Mouse (Mus musculus): Measurements from ENCODE around the gene Fam173a. TPM values are rescaled to one million over a fixed set of nuclear protein-coding genes. Genes with fewer than 3 reads are reported as not detected.
A peak's percentile ranks its signal among the peaks of the same experiment; 100 is the strongest.
"Not testable (repeated sequence)": the region's sequence is repeated elsewhere in the genome, so short reads cannot be mapped to it uniquely, and the experiment has no call there.

Fam173a gene
- polyA plus RNA-seq, 1 experiment from 2014 or later = 63.3 TPM

DNA sequence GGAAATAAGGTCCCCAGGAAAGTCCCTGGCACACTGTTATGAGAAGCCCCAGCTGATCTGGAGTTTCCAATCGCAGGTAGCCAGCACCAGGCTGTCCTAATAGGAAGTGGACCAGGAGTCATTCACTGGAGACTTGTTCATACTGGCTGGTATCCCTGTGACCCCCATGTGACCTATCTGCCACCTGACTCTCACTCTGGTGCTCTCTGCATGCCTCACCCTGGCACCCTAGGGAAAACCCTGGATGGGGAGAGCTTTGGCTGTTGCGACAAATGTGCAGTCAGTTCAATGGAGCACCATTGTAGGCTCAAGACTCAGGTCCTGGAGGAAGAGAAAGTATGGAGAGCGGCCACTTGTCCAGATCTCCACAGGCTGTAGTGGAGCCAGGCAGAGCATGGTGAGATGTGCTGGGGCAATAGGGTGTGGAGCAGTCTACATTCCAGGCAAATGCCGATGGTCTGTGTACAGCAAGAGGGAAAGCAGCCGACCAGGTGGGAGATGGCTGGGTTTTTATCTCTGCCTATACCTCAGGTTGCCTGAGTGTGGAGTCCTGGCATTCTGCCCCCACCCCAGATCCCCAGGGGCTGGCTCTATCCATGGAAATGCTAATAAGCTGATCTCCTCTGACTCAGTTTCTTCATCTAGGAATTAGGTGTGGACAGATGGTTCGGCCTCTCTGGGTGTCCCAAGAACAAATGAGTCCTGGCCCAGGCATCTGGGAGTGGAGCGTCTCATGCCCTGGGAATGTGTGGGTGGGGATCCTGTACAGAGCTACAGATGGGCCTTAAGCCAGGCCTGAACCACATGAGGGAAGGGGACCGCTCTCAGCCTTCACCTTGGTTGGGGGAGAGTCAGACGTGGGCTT, 36.1 kb downstream of the Fam173a start:
- WGBS = 86% methylated on average over 9 of the region's 9 CpGs
- H3K9me3 ChIP-seq (replicated peaks) = no peaks in the 10 kb centered on the region
- no peaks in the 10 kb centered on the region for H3K27me3 ChIP-seq (ENCODE audit: low read depth, poor library complexity, severe bottlenecking)
- DNase-seq (ENCODE audit: low spot score) = no peak
- peaks cover 16% of the 10 kb centered on the region for H3K4me1 ChIP-seq
- H3K4me3 ChIP-seq = no peak overlapping the region
- H3K36me3 ChIP-seq = no peaks in the 10 kb centered on the region
- no peak overlapping the region for H3K27ac ChIP-seq

DNA sequence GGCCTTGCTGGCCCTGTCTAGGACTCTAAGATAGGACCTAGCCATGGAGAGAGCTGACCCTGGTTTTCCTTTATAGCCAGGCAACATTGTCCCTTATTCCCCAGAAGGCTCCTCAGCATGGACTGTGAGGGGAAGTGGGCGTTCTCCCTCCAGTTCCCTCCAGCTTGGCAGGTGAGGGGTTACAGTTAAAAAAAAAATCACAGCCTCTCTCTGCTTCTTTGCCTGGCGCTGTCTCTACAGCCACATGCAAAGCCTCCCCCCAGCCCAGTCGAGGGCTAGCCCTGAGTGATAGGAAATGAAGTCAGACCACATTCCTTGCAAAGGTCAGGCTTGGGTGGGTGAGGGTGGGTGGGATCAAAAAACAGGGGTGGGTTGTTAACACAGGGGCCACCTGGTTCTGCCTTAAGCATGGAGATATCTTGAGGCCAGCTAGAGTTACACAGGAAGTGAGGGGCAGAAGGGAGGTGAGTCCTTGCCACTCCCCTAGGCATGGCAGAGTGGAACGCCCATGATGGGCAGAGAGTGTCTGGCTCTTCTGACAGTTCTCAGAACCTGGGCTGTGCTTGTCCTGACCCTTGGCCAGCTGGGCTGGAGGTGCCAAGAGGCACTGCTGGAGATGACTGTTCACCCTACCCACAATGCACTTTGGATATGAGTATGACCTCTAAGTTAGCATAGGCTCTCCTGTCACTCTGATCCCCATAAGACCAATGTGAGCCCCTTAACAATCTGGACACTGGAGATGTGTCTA, 36.9 kb downstream of the Fam173a start:
- H3K4me1 ChIP-seq = peaks cover 16% of the 10 kb centered on the region
- DNase-seq (ENCODE audit: low spot score) = no peak
- no peaks in the 10 kb centered on the region for H3K27me3 ChIP-seq (ENCODE audit: low read depth, poor library complexity, severe bottlenecking)
- 42% methylated on average over 4 of the region's 4 CpGs for WGBS
- no peaks in the 10 kb centered on the region for H3K36me3 ChIP-seq
- peak overlapping the region; percentile 38 for H3K27ac ChIP-seq
- H3K4me3 ChIP-seq = no peak overlapping the region
- H3K9me3 ChIP-seq (replicated peaks) = no peaks in the 10 kb centered on the region

DNA sequence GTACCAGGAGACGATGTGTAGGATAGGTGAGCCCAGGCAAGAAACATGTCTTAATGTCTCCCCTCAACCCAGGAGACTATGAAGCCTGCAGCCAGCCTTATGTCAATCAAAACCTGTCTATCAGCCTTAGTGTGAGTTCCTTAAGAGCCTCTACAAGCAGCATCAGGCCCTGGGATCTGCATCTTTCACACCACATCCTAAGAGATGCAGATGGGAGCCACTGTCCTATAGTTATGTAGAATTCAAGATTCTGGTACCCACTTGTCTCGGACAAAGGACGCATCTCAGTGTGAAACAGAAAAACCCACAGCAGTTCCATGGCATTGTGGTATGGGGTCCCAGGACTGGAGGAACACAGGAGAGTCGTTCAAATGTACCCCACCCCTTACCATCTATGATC, 37.6 kb downstream of the Fam173a start:
- Histone ChIP-seq H3K27ac (peak overlapping the region; percentile 38; the same call in 1 of the 2 replicates), H3K4me1 (peaks cover 16% of the 10 kb centered on the region), H3K36me3 (no peaks in the 10 kb centered on the region), H3K9me3 (replicated peaks) (no peaks in the 10 kb centered on the region), H3K27me3 (ENCODE audit: low read depth, poor library complexity, severe bottlenecking) (no peaks in the 10 kb centered on the region), H3K4me3 (no peak overlapping the region)
- DNase-seq (ENCODE audit: low spot score) = no peak
- WGBS = 89% methylated on average over 4 of the region's 4 CpGs

DNA sequence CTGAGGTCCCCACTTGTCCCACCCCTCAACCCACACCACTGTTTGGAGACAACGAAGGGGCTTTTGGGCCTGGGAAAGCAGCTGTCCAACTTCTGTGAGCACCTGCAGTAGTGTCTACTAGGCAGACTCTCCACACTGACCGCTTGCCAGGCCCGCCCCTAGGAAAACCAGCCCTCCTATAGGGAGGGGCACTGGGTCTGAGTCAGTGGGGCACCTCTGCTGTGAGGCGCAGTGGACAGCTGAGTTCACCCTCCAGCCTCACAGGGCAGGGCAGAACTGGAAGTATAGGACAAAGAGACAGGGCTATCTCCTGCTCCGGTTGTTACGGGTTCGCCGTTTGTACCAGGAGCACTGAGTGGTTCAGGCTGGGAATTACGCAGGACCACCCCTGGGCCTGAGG, 38.5 kb downstream of the Fam173a start, which contains the start of gene Msln:
Msln (minus strand) TSS at position 138 of the 400 bp plus-strand sequence.
- 85% methylated on average over 9 of the region's 9 CpGs for WGBS
- peak within 1 kb of the TSS; percentile 38 for H3K27ac ChIP-seq
- H3K9me3 ChIP-seq (replicated peaks) = no peaks in the 10 kb centered on the region
- peaks cover 16% of the 10 kb centered on the region for H3K4me1 ChIP-seq
- DNase-seq (ENCODE audit: low spot score) = no peak
- no peak within 1 kb of the TSS for H3K4me3 ChIP-seq
- H3K27me3 ChIP-seq (ENCODE audit: low read depth, poor library complexity, severe bottlenecking) = no peaks in the 10 kb centered on the region
- H3K36me3 ChIP-seq = no peaks in the 10 kb centered on the region

DNA sequence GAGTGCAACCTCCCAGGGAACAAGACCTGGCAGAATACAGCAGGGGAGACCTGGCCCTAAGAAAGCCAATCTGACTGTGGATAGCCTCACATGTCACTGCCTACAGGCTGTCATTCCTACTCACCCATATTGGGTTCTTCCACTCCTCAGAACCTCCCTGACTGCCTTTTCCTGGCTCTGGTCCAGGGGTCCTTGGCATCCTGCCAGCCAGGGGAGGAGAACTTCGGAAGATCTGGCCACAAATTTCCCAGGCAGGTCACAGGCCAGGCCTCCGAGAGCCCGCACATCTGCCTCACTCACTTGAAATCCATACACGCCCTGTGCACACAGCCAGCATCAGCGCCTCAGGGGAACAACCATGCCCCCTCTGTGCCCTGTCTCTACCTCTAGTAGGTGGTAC, 41.3 kb downstream of the Fam173a start:
- H3K27ac ChIP-seq = no peak overlapping the region
- 77% methylated on average over 5 of the region's 5 CpGs for WGBS
- H3K27me3 ChIP-seq (ENCODE audit: low read depth, poor library complexity, severe bottlenecking) = no peaks in the 10 kb centered on the region
- H3K36me3 ChIP-seq = no peaks in the 10 kb centered on the region
- H3K4me3 ChIP-seq = no peak overlapping the region
- DNase-seq (ENCODE audit: low spot score) = no peak
- H3K4me1 ChIP-seq = peaks cover 15% of the 10 kb centered on the region
- H3K9me3 ChIP-seq (replicated peaks) = no peaks in the 10 kb centered on the region

DNA sequence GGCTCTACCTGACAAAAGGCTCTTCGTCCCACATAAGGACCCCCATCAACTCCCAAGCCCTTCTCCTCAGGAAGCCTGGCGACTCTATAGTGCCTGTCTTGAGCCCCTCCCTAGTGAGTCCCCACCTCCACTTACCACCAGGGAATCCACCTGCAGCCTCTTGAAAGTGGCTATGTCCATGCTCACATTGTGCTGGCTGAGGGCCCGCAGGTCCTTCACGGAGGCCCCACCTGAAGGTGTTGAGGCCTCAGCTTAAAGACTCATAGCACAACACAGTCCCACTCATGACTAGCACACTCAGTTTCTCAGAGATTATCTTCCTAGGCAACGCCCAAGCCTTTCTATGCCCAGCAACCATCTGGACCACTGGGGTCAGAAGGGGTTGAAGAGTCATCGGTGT, 43.4 kb downstream of the Fam173a start:
- 83% methylated on average over 6 of the region's 6 CpGs for WGBS
- H3K4me3 ChIP-seq = no peak overlapping the region

DNA sequence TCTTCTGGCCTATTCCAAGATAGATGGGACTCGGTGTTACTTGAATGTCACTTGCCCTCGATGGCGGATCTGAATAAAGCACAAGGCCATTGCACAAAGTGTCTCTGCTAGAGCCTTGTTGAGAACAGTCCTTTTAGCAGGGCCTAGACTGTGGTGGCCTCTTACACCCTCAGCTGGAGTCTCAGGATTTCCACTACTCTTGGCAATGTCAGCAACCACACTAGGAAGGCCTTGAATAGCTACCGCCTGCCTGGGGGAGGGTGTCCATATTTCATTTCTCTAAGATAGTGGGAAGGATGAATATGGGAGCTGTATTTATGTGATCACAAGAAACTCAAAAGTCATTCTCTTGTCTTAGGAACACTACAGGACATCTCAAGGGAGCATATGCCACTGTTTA, 44.5 kb downstream of the Fam173a start:
- 96% methylated on average over 4 of the region's 4 CpGs for WGBS
- H3K4me3 ChIP-seq = no peak overlapping the region

More for the DNA sequence above, 43.4 kb downstream of the Fam173a start:
- Histone ChIP-seq H3K27ac (no peak overlapping the region), H3K4me1 (no peaks in the 10 kb centered on the region), H3K27me3 (ENCODE audit: low read depth, poor library complexity, severe bottlenecking) (no peaks in the 10 kb centered on the region), H3K36me3 (no peaks in the 10 kb centered on the region), H3K9me3 (replicated peaks) (no peaks in the 10 kb centered on the region)
- no peak for DNase-seq (ENCODE audit: low spot score)

DNA sequence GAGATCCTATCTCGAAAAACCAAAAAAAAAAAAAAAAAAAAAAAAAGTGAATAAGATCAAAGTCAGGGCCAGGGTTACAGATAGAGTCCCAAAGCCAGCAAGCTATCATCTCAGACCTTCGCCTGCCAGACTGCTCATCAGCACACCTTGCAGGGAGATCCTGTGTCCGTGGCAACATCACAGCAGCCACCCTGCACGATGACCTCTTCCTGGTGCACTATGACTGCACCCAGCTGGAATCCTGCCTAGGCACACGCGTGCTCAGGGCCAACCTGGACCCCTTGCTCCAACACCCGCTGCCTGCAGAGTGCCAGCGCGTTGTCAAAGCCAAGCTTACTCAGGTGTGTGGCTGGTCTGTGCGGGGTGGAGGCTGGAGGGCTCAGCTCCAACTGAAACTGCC, 48.4 kb downstream of the Fam173a start:
- Histone ChIP-seq H3K27ac (no peak overlapping the region), H3K27me3 (ENCODE audit: low read depth, poor library complexity, severe bottlenecking) (0 out of 2 replicates have a peak, but pooled peaks cover 6% of the 10 kb centered on the region), H3K36me3 (no peaks in the 10 kb centered on the region), H3K9me3 (replicated peaks) (no peaks in the 10 kb centered on the region), H3K4me1 (no peaks in the 10 kb centered on the region), H3K4me3 (no peak overlapping the region)
- WGBS = 83% methylated on average over 10 of the region's 10 CpGs
- DNase-seq (ENCODE audit: low spot score) = no peak

More for the DNA sequence above, 44.5 kb downstream of the Fam173a start:
- Histone ChIP-seq H3K36me3 (no peaks in the 10 kb centered on the region), H3K27ac (no peak overlapping the region), H3K4me1 (no peaks in the 10 kb centered on the region), H3K27me3 (ENCODE audit: low read depth, poor library complexity, severe bottlenecking) (no peaks in the 10 kb centered on the region), H3K9me3 (replicated peaks) (no peaks in the 10 kb centered on the region)
- no peak for DNase-seq (ENCODE audit: low spot score)

DNA sequence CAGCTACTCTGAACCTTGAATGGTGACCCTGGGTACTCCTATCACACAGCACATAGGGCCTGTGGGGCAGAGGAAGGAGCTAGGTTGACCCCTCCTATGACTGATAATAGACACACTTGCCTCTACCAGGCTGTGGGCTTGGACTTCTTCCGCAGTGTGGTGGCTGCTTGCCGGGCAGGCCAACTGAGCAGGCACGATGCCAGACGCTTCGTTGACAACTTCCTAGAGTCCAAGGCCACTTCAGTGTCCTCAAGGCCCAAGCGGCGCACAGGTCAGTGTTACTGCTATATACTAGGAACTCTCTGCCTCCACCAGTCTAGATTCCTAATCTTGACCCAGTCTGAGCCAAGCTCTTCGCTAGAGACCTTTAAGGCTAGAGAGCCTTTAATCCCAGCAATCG, 48.9 kb downstream of the Fam173a start:
- H3K4me1 ChIP-seq = no peaks in the 10 kb centered on the region
- H3K4me3 ChIP-seq = no peak overlapping the region
- no peak overlapping the region for H3K27ac ChIP-seq
- H3K9me3 ChIP-seq (replicated peaks) = no peaks in the 10 kb centered on the region
- DNase-seq (ENCODE audit: low spot score) = no peak
- 0 out of 2 replicates have a peak, but pooled peaks cover 6% of the 10 kb centered on the region for H3K27me3 ChIP-seq (ENCODE audit: low read depth, poor library complexity, severe bottlenecking)
- 93% methylated on average over 9 of the region's 9 CpGs for WGBS
- no peaks in the 10 kb centered on the region for H3K36me3 ChIP-seq

DNA sequence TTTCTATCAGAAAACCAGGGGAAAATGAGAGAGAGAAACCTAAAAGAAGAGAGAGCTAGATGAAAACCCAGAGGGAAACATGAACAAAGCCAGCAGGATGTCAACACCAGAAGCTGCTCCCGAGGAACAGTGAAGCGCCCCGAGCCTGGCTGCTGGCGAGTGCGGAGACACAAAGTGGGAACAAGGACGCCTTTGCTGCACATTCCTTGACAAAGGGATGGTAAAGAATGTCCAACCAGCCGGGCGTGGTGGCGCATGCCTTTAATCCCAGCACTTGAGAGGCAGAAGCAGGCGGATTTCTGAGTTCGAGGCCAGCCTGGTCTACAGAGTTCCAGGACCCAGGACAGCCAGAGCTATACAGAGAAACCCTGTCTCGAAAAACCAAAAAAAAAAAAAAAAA, 51.2 kb downstream of the Fam173a start:
- H3K4me1 ChIP-seq; H3K9me3 ChIP-seq (replicated peaks); H3K4me3 ChIP-seq; H3K27ac ChIP-seq; H3K36me3 ChIP-seq; DNase-seq (ENCODE audit: low spot score); H3K27me3 ChIP-seq (ENCODE audit: low read depth, poor library complexity, severe bottlenecking): not testable (repeated sequence)
- 80% methylated on average over 12 of the region's 12 CpGs for whole genome bisulfite sequencing

Small RNA genes within 50 kb of the gene (microRNA-seq; reads per million reads assigned to microRNA genes)
- gene Gm25083 (not detected), gene Mir3082 (not detected), gene Mir6966 (not detected)

Other genes starting within 250 kb of the Fam173a start
- gene Sox8, start 222.2 kb downstream of the Fam173a start, polyA plus RNA-seq (2016; fragmentation: Nextera tagmentation; extraction: Ambion mirVana) = 11.1 and 13.1 TPM in 2 replicates
- 28.9 and 29.0 TPM in 2 replicates for gene Lmf1, start 213.8 kb downstream of the Fam173a start, polyA plus RNA-seq (2016; fragmentation: Nextera tagmentation; extraction: Ambion mirVana)
- 2.0 TPM in 2 replicates for gene Gng13, start 75.7 kb downstream of the Fam173a start, polyA plus RNA-seq (2016; fragmentation: Nextera tagmentation; extraction: Ambion mirVana)
- gene Chtf18, start 65.5 kb downstream of the Fam173a start, polyA plus RNA-seq (2016; fragmentation: Nextera tagmentation; extraction: Ambion mirVana) = 68.5 and 71.9 TPM in 2 replicates
- gene Rpusd1, start 65.2 kb downstream of the Fam173a start, polyA plus RNA-seq (2016; fragmentation: Nextera tagmentation; extraction: Ambion mirVana) = 24.8 and 27.0 TPM in 2 replicates
- gene Mslnl, start 56.9 kb downstream of the Fam173a start, polyA plus RNA-seq (2016; fragmentation: Nextera tagmentation; extraction: Ambion mirVana) = not detected in 2 replicates
- gene Msln, start 38.5 kb downstream of the Fam173a start, polyA plus RNA-seq (2016; fragmentation: Nextera tagmentation; extraction: Ambion mirVana) = 0.98 TPM in 1 of 2 replicates, not detected in the other
- 21.2 and 26.8 TPM in 2 replicates for gene Narfl, start 19.1 kb downstream of the Fam173a start, polyA plus RNA-seq (2016; fragmentation: Nextera tagmentation; extraction: Ambion mirVana)
- gene Haghl, start 7.2 kb downstream of the Fam173a start, polyA plus RNA-seq (2016; fragmentation: Nextera tagmentation; extraction: Ambion mirVana) = 59.7 and 80.7 TPM in 2 replicates
- gene Ccdc78, start 6.3 kb downstream of the Fam173a start, polyA plus RNA-seq (2016; fragmentation: Nextera tagmentation; extraction: Ambion mirVana) = 0.44 and 0.50 TPM in 2 replicates
- 0.76 TPM in 1 of 2 replicates, not detected in the other for gene AC134908.4, start 2.8 kb upstream of the Fam173a start, polyA plus RNA-seq (2016; fragmentation: Nextera tagmentation; extraction: Ambion mirVana)
- gene Metrn, start 4.2 kb upstream of the Fam173a start, polyA plus RNA-seq (2016; fragmentation: Nextera tagmentation; extraction: Ambion mirVana) = 87.5 and 112 TPM in 2 replicates
- gene Fbxl16, start 16.2 kb upstream of the Fam173a start, polyA plus RNA-seq (2016; fragmentation: Nextera tagmentation; extraction: Ambion mirVana) = 1.0 and 1.5 TPM in 2 replicates
- 31.6 and 32.0 TPM in 2 replicates for gene Wdr24, start 30.7 kb upstream of the Fam173a start, polyA plus RNA-seq (2016; fragmentation: Nextera tagmentation; extraction: Ambion mirVana)
- gene Jmjd8, start 36.0 kb upstream of the Fam173a start, polyA plus RNA-seq (2016; fragmentation: Nextera tagmentation; extraction: Ambion mirVana) = 52.4 and 54.9 TPM in 2 replicates
- gene Stub1, start 40.5 kb upstream of the Fam173a start, polyA plus RNA-seq (2016; fragmentation: Nextera tagmentation; extraction: Ambion mirVana) = 408 and 426 TPM in 2 replicates
- gene Rhbdl1, start 44.4 kb upstream of the Fam173a start, polyA plus RNA-seq (2016; fragmentation: Nextera tagmentation; extraction: Ambion mirVana) = 1.0 and 1.2 TPM in 2 replicates
- gene Gm20683, start 48.9 kb upstream of the Fam173a start, polyA plus RNA-seq (2016; fragmentation: Nextera tagmentation; extraction: Ambion mirVana) = 1.5 and 1.9 TPM in 2 replicates
- gene Rhot2, start 52.0 kb upstream of the Fam173a start, polyA plus RNA-seq (2016; fragmentation: Nextera tagmentation; extraction: Ambion mirVana) = 30.8 and 32.6 TPM in 2 replicates
- 45.5 and 46.2 TPM in 2 replicates for gene Wdr90, start 68.6 kb upstream of the Fam173a start, polyA plus RNA-seq (2016; fragmentation: Nextera tagmentation; extraction: Ambion mirVana)
- gene Mcrip2, start 75.9 kb upstream of the Fam173a start, polyA plus RNA-seq (2016; fragmentation: Nextera tagmentation; extraction: Ambion mirVana) = 13.6 and 22.0 TPM in 2 replicates
- 69.3 and 69.6 TPM in 2 replicates for gene Mettl26, start 82.2 kb upstream of the Fam173a start, polyA plus RNA-seq (2016; fragmentation: Nextera tagmentation; extraction: Ambion mirVana)
- 2.6 and 5.6 TPM in 2 replicates for gene Wfikkn1, start 88.0 kb upstream of the Fam173a start, polyA plus RNA-seq (2016; fragmentation: Nextera tagmentation; extraction: Ambion mirVana)
- gene Rab40c, start 126.8 kb upstream of the Fam173a start, polyA plus RNA-seq (2016; fragmentation: Nextera tagmentation; extraction: Ambion mirVana) = 37.5 and 37.9 TPM in 2 replicates
- gene Pigq, start 152.0 kb upstream of the Fam173a start, polyA plus RNA-seq (2016; fragmentation: Nextera tagmentation; extraction: Ambion mirVana) = 65.2 and 72.1 TPM in 2 replicates
- gene Nhlrc4, start 152.1 kb upstream of the Fam173a start, polyA plus RNA-seq (2016; fragmentation: Nextera tagmentation; extraction: Ambion mirVana) = 0.10 and 0.18 TPM in 2 replicates
- gene A930017K11Rik, start 159.7 kb upstream of the Fam173a start, polyA plus RNA-seq (2016; fragmentation: Nextera tagmentation; extraction: Ambion mirVana) = 0.08 and 0.20 TPM in 2 replicates
- 38.7 and 38.9 TPM in 2 replicates for gene Capn15, start 192.9 kb upstream of the Fam173a start, polyA plus RNA-seq (2016; fragmentation: Nextera tagmentation; extraction: Ambion mirVana)